Mouse (Mus musculus): ENCODE results near the gene Golt1a. TPM values are rescaled to one million over a fixed set of nuclear protein-coding genes. Genes with fewer than 3 reads are reported as not detected.

Golt1a gene
- total RNA-seq, 2 experiments from 2014 or later, result not detected

DNA sequence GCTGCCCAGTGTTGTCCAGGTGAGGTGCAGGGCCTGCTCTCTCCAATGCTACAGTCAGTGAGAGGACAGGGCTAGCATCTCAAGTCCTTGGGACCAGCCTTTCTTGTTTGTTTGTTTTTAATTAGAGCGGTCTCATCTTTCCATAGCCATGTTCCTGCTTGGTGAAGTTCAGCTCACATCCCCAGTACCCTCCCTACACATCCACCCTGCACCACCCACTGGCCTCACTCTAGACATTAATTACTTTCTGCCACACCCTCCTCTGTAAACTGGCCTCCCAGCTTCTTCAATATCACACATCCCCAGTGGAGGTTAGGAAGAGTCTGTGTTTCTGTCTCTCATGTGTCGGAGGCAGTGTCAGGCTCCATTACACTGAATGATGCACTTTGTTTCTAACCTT is 34.8 kb downstream of the Golt1a start:
- no peak for ATAC-seq (replicated peaks; ENCODE audit: poor library complexity, severe bottlenecking)

DNA sequence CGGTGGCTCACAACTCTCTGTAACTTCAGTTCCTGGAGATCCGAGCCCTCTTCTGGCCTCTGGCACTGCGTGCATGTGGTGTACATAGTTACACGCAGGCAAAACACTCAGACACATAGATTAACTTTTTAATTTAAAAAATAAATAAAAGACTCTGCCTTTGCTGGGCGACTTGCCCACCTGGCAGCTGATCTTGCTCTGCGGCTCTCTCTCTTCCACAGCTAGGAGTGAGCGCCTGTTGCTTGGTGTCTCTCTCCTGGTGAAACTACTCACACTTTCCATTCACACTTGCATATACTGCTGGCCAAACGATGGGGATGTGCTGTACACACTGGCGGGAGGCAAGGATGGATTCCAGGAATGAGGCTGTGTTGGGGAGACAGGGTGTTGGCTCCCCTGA is 36.9 kb downstream of the Golt1a start:
- ATAC-seq (replicated peaks; ENCODE audit: poor library complexity, severe bottlenecking), result no peak

DNA sequence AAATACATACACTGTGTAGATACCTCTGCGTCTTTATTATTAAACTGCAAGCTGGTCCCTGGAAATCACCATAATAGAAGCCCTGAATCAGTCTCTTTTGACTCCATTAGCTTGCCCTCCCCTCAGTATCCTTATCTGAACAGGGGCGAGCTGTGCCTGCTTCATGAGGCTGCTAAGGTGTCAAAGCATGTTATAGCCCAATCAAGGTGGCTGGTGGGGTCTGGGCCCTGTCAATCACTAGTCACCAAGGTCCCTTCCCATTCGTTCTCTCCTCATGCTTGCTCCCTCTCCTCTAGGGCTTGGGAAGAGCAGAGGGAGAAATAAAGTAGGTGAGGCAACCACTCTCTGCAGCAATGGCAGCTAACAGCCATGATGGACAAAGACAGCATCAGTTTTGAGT is 37.6 kb downstream of the Golt1a start:
- no peak for ATAC-seq (replicated peaks; ENCODE audit: poor library complexity, severe bottlenecking)

DNA sequence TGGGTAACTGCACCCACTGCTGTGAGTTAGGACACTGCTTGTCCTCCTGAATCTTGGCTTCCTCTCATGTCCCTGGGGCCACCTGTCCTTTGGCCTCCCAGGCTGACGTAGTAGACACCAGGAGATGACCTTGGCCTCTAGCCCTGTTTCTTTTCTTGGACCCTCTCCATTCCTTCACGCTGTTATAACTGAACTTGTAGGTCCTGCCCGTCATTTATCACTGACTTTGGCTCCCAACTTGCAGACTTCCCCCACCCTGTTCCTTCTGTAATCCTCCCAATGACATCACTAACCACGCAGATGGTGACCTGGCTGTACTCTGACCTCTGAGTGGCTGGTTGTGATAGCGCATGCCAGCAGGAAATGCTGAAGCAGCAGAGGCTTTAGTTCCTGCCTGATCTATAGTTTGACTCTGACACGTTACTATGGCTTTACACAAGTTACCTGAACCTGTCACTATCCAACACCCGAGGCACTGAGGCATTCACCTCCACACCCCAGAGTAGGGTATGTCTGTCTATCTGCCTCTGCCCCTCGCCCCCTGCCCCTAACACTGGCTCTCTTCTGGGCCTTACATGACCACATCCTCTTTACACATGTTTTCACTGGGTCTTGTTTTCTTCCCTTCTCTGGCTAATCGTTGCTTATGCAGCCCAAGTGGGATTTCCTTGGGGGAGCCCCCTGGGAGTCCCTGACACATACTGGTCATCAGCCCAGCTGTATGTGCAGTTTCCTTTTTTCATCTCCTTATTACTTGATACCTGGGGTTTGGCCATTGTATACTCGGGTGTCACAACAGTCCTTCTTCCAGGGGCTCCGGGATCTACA is 38.3 kb downstream of the Golt1a start:
- ATAC-seq (replicated peaks; ENCODE audit: poor library complexity, severe bottlenecking), result peak; percentile 81

DNA sequence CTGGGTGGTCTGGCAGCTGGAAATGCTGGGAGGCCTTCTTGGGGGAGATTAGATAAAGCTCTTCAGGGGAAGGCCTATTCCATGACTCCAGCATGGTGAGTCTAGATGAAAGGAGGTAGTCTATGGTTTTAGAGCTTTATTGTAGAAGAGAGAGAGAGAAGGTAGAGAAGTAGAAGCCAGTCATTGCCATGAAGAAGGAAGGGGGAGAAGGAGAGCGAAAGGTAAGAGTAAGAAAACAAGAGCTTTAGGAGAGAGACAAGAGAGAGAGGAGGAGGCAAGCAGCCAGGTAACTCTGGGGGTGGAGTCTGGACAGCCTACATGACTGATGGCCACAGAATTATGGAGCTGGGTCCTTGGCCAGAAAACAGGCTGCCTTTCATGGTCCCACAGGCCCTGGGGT is 40.6 kb downstream of the Golt1a start, which contains the start of gene Ren1:
TSS of gene Ren1 (plus strand) at position 301 of the 400 bp plus-strand sequence.
- ATAC-seq (replicated peaks; ENCODE audit: poor library complexity, severe bottlenecking), result no peak

DNA sequence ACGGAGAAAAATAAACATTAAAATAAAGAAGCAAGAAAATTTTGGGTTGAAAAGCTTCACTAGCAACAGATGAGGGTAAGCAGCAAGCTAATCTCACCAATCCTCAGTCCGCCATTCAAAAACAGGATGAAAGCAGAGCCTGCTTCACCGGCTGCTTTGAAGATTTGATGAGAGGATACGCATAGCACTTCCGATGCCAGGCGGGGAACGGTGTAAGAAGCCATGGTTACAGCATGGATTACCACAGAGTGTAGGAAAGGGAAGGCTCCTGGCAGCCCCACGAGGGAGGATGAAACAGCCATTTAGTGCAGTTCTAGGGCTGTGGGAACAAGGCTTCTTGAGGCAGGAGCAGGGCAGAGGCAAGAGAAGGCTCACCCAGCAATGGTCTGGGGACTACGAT is 42.2 kb downstream of the Golt1a start:
- ATAC-seq (replicated peaks; ENCODE audit: poor library complexity, severe bottlenecking), result no peak

DNA sequence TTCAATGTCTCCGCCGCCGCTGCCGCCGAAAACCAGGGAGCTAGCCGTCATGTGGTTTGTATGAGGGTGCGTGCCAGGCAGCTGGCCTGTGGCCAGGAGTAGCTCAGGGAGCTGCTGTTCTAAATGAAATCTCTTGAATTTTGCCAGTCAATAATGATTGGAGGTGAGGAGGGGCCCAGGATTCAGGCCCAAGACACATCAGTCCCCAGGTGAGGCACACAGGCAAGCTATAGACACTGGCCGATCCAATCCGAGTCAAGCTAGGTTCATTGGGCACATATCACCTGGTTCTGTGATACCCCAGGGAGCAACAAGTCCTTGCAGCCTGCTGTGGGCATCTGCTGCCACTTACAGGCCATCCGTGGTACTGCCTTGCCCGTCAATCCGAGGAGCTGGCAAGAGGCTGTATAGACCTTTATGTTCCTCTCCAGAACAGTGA is 43.8 kb downstream of the Golt1a start:
- peak; percentile 86 for ATAC-seq (replicated peaks; ENCODE audit: poor library complexity, severe bottlenecking)

DNA sequence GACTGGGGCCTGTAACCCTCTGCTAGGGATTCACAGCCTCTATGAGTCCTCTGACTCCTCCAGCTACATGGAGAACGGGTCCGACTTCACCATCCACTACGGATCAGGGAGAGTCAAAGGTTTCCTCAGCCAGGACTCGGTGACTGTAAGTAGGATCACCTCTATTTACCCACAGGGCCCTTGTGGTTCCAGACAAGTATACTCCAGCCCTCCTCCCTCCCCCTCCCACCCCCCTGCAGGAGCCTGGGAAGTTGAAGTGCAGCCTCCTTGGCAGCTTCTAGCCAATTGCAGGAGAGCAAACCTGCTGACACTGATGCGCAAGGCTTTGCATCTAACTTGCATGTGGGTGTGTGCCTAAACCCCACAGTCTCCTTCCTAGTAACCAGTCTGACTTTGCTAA is 45.9 kb downstream of the Golt1a start:
- ATAC-seq (replicated peaks; ENCODE audit: poor library complexity, severe bottlenecking), result no peak

DNA sequence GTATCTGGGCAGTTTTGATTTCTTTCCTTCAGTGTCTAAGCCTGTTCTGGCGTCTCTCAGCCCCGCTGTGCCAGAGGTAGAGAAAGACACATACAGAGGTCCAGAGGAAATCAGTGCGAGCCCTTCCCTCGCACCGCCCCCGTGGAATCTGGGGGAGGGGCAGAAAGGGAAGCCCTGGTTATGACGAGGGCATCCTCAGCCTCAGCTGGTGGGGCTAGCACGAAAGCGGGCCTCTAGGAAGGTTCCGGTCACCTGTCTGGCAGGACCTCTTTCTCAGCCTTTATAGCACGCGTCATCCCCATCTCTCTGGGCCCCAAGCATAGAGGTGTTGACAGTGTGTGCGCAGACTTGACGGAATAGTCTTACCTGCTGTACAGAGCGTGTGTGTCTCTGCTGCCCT is 46.3 kb downstream of the Golt1a start:
- ATAC-seq (replicated peaks; ENCODE audit: poor library complexity, severe bottlenecking), result no peak

DNA sequence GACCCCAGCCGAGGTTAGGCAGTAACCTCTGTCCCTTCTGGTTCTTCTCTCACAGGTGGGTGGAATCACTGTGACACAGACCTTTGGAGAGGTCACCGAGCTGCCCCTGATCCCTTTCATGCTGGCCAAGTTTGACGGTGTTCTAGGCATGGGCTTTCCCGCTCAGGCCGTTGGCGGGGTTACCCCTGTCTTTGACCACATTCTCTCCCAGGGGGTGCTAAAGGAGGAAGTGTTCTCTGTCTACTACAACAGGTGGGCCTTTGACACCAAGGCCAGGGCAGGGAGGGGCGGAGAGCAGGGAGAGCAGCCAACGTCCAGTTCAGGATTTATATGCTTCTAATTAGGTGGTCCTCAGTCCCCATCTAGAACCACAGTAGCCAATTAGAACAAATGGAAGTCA is 46.7 kb downstream of the Golt1a start:
- ATAC-seq (replicated peaks; ENCODE audit: poor library complexity, severe bottlenecking), result no peak

DNA sequence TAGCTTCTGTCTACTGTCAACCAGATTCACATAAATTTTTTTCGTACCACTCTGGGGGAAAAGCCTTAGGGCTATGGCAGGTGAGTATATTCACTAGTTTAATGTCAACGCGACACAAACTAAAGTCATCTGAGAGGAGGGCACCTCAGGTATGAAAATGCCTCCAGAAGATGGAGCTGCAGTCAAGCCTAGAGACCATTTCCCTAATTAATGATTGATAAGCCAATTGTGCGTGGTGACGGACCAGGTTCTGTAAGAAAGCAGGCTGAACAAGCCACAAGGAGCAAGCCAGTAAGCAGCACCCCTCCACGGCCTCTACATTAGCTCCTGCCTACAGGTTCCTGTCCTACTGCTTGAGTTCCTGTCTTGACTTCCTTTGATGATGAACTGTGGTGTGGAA is 51.4 kb downstream of the Golt1a start:
- ATAC-seq (replicated peaks; ENCODE audit: poor library complexity, severe bottlenecking), result no peak

DNA sequence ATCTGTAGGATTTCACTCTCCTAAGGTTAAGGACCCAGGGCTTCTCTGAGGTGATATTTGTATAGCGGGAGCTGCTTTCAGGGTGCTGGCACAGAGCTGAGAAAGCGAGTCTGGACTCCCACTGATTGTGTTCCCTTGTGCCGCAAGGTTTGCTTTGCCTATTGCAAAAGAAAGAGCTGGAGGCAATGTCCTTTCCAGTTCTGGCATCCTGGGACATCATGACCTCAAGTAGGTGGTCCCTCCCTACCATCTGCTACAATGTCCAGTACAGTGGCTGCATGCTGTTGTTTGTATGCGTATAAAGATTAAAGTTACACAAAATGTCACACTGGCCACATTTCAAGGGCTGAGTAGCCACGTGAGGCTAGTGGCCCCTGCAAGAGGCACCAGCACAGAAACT is 52.5 kb downstream of the Golt1a start:
- ATAC-seq (replicated peaks; ENCODE audit: poor library complexity, severe bottlenecking), result no peak

DNA sequence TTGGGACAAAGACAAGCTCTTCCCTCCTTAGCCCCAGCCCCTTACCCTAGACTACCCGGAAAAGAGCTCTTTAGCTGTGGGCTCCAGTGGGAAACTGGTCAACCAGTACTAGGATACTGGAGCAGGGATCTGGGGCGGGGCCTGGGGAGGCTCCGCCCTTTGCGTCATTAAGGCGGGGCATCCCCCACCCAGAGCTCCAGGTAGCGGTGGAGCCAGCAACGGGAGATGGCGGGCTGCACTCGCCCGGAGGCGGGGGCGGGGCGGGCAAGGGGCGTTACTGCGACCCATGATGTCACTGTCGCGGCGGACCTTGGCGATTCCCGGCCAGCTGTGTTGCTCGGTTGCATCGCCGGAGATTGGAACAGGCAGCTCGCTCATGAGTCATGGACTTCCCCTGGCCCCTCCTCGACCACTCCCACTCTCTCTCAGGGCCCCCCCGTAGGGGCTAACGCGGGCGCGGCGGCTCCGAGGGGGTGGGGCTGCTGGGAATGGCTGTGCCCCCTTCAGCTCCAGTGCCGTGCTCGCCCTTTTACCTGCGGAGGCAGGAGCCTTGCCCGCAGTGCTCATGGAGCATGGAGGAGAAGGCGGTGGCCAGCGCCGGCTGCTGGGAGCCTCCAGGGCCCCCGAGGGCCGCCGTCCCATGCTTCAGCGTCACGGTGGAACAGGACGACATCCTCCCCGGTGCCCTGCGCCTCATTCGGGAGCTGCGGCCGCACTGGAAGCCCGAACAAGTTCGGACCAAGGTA is 53.8 kb downstream of the Golt1a start, which contains the start of gene Etnk2:
TSS of gene Etnk2 (plus strand) at position 297 of the 746 bp plus-strand sequence.
- ATAC-seq (replicated peaks; ENCODE audit: poor library complexity, severe bottlenecking), result peak; percentile 80

DNA sequence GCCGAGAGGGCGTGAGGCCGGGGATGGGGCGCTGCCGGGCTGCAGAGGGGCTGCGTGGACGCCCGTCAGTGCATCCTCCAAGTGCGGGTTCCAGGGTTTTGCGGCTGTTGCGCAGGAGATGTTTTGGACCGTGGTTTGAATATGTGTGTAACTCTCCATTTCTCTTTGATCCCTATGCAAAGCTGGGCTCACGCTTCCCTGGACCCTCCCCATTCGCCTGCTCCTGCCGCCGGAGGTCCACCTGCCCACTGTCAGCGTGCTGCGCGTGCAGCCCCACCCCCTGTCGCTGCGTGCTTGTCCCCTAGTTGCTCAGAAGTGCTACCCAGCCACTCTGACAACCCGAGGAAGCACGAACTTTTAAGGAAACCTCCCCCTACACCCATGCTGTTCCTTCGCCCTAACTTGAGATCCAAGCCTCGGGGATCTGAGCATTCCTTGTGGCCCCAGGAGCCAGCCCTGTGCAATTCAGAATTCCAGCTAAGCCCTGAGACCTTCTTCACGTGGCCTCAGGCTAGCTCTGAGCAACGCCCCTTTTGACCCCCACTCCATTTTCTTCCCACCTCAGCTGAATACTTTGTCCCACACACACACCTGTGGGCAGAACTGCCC is 54.5 kb downstream of the Golt1a start:
- no peak for ATAC-seq (replicated peaks; ENCODE audit: poor library complexity, severe bottlenecking)

DNA sequence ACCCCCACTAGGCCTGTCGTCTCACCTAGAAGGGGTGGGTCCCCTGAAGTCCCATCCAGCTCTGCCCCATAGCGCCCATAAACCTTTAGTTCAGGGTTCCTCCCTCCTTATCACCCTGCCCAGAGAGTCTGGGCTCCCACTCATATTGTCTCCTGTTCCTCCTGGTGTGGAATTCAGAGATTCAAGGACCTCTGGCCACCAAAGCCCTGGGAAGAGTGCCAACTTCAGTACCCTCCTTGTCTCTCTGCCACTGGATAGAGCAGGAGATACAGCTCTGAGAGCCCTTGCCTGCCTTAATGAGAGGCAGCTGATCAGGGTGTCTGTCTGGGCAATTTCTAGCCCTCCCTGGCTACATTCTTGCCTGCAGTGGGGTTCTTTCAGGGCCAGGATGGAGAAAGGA is 55.3 kb downstream of the Golt1a start:
- no peak for ATAC-seq (replicated peaks; ENCODE audit: poor library complexity, severe bottlenecking)

DNA sequence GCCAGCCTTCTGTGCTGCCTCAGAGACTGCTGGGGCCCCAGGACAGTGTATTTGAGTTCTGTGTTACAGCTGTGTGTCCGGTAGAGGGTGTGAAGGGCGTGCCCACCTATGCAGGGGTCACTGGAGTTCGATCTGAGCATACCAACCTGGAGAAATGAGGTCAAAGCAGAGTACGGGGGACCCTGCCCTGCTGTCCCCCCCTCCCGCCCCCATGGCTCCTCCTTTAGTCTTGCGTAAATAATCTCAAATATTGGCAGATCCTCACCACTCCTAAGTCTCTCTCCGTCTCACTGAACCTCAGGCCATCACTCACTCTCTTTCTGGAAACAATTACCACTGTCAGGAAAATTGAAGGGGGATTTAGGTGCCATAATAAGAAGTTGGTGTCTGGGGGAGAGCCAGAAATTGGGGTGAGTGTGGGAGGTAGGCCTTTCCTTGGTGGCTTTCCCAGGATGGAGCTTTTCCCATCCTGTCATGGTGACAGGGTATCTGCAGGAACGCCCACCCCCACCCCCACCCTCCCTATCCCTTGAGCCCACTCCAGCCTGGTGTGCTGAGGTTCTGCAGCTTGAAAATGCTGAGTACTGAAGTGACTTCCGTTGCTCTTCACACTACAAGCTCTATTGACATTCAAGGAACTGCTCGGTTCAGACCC is 57.5 kb downstream of the Golt1a start:
- ATAC-seq (replicated peaks; ENCODE audit: poor library complexity, severe bottlenecking), result no peak

DNA sequence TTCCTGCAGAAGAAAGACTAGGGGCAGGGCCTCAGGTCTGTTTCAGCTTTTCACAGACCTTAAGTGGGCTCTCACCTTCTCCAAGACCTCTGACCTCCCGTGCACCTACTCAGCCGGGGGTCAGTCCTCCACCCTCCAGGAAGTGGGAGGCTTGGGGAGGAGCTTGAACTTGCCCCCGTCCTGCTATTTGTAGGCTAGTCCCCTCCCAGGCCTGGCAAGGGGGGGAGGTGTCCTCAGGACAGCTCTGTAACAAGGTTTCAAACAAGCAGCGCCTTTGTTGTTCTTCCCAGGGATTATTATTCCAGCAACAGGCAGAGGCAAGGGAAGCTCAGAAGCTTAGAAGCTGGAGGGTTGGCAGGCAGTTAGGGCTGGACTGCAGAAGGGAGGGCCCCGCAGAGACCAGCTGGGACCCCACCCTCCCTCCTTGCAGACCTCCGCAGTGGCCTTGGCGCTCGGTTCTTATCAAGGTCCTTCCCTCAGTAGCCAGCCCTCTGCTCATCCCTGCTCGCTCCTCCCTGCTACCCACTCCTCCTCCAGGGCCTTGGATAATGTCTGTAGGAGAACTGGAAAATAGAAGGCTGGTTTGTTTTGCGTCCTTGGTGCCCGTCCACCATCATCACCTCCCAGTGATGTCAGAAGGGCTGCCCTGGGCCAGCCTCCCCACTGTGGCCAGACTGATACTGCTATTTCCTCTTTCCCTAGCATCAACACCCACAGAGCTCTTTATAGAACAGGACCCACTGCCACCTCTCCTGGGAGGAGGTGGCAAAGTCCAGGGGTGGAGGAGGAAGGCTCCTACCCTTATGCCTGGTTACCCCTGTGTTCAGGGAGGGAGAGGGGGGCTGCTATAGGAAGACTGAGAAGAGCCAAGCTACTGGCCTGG is 58.2 kb downstream of the Golt1a start:
- ATAC-seq (replicated peaks; ENCODE audit: poor library complexity, severe bottlenecking), result peak; percentile 60

DNA sequence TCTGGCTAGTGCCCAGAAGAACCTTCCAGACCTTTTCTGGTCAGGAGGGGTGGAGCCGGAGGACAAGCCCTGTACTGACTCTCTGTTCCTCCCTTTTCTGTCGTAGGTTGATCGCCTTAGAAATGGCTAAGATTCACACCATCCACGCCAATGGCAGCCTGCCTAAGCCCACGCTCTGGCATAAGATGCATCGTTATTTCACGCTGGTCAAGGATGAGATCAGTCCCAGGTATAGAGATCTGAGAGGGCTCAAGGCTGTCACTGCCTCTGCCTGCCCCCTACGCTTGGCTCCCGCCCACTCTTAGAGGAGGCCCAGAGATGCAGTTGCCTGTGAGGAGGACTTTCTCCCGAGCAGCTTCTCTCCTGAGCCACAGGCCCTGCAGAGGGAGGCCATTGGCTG is 59.0 kb downstream of the Golt1a start:
- no peak for ATAC-seq (replicated peaks; ENCODE audit: poor library complexity, severe bottlenecking)

DNA sequence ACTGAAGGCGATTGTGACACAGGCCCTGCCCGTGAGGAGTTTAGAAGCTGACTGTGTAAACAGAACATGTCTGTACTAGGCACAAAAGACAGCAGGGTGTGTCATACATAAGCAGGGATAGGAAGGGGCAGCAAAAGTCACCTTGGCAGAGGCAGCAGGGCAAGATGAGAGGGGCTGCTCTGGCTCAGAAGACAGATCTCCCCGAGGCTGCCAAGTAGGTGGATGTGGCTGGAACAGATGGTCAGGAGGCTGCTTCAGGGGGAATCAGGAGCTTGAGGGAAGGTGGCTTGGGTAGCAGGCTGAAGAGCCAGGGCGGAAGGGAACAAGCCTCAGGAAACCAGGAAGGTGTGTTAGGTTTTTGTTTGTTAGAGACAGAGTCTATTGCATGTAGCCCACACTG is 60.8 kb downstream of the Golt1a start:
- ATAC-seq (replicated peaks; ENCODE audit: poor library complexity, severe bottlenecking), result no peak

DNA sequence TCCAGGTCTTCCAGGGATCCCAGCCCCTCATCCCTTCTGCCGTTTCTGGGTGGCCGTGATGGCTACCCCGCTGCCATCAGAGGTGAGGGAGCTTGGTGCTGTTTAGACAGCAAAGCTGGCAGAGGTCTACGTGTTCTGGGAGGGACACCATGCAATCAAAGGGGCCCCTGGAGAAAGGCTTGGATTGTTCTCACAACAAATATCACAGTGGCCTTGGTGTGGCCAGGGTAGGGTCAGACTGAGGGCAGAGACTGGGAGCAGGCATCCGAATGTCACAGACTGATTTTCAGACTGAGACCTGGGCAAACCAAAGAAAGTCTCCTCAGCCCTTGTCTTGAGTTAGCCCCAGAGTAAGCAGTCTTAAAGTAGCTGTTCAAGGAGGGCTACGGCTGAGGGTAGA is 61.8 kb downstream of the Golt1a start:
- ATAC-seq (replicated peaks; ENCODE audit: poor library complexity, severe bottlenecking), result no peak

All from granulocyte monocyte progenitor cell, adult 5-6 weeks (primary cell).